Comparison of ENCODE assay signal across 34 mouse cellular contexts in genomic region chr3:17050811-17051210, GRCm38 (mm10).
"Had no signal": no experiment of that assay in that cellular context is flagged by ENCODE, and none has a peak within 500 bp of the region (broad histone marks: within the 10 kb centered on the region; RNA-seq: fewer than 3 reads in every experiment).

No protein-coding gene starts in this region.

- H3K4me2 ChIP-seq: heart, embryonic 12.5 days; heart, embryonic 13.5 days; heart, embryonic 15.5 days; hindbrain, embryonic 12.5 days; hindbrain, embryonic 13.5 days; hindbrain, embryonic 14.5 days; hindbrain, embryonic 15.5 days; intestine, embryonic 15.5 days; kidney, embryonic 15.5 days had no signal

- H3K27ac ChIP-seq: heart, embryonic 13.5 days; heart, embryonic 15.5 days; hindbrain, embryonic 10.5 days; hindbrain, embryonic 12.5 days; hindbrain, embryonic 13.5 days; hindbrain, embryonic 14.5 days; hindbrain, embryonic 15.5 days; hindbrain, postnatal 0 days; intestine, embryonic 15.5 days; kidney, embryonic 15.5 days; kidney, postnatal 0 days; layer of hippocampus, adult 2 months; left cerebral cortex, adult 2 months had no signal

- DNase-seq: heart, postnatal 10 days; heart, postnatal 14 days; heart, postnatal 36 days; heart, postnatal 4 days; kidney, adult 11 months; kidney, adult 18-20 months; kidney, adult 2 months; kidney, adult 8-10 months; kidney, adult 9 months; kidney, postnatal 10 days; kidney, postnatal 14 days; kidney, postnatal 25 days; kidney, postnatal 36 days; kidney, postnatal 4 days; layer of hippocampus, adult 9-11 months; layer of hippocampus, postnatal 36 days had no signal

- H3K9ac ChIP-seq: heart, embryonic 12.5 days; heart, embryonic 13.5 days; heart, embryonic 15.5 days; hindbrain, embryonic 12.5 days; hindbrain, embryonic 13.5 days; hindbrain, embryonic 14.5 days; hindbrain, embryonic 15.5 days; intestine, embryonic 15.5 days; kidney, embryonic 15.5 days had no signal

- H3K4me3 ChIP-seq: heart, embryonic 12.5 days; heart, embryonic 13.5 days; heart, embryonic 15.5 days; hindbrain, embryonic 10.5 days; hindbrain, embryonic 12.5 days; hindbrain, embryonic 13.5 days; hindbrain, embryonic 15.5 days; intestine, embryonic 15.5 days; kidney, embryonic 15.5 days; layer of hippocampus, adult 2 months; left cerebral cortex, adult 2 months had no signal

- H3K4me1 ChIP-seq: heart, embryonic 12.5 days; heart, embryonic 13.5 days; heart, embryonic 15.5 days; hindbrain, embryonic 10.5 days; hindbrain, embryonic 12.5 days; hindbrain, embryonic 13.5 days; hindbrain, embryonic 15.5 days; intestine, embryonic 15.5 days; kidney, embryonic 15.5 days had no signal

- H3K27me3 ChIP-seq: heart, embryonic 12.5 days; heart, embryonic 13.5 days; heart, embryonic 15.5 days; hindbrain, embryonic 12.5 days; hindbrain, embryonic 13.5 days; hindbrain, embryonic 15.5 days; intestine, embryonic 15.5 days; kidney, embryonic 15.5 days had no signal

- ATAC-seq: hindbrain, embryonic 16.5 days; hindbrain, postnatal 0 days; inflammation-experienced regulatory T-cells, adult 6 months; intestine, embryonic 15.5 days; intestine, embryonic 16.5 days; intestine, postnatal 0 days had no signal

- H3K36me3 ChIP-seq: heart, embryonic 12.5 days; heart, embryonic 13.5 days; heart, embryonic 15.5 days; hindbrain, embryonic 10.5 days; hindbrain, embryonic 12.5 days; hindbrain, embryonic 13.5 days; hindbrain, embryonic 15.5 days; intestine, embryonic 15.5 days; kidney, embryonic 15.5 days had no signal

- H3K9me3 ChIP-seq: heart, embryonic 13.5 days; heart, embryonic 15.5 days; hindbrain, embryonic 10.5 days; hindbrain, embryonic 12.5 days; intestine, embryonic 15.5 days; kidney, embryonic 15.5 days had no signal
